Mouse (Mus musculus): Measurements from ENCODE around the gene Aox4. TPM values are rescaled to one million over a fixed set of nuclear protein-coding genes. Genes with fewer than 3 reads are reported as not detected.

Aox4 gene
- polyA plus RNA-seq, 1 experiment from 2014 or later, result not detected

DNA sequence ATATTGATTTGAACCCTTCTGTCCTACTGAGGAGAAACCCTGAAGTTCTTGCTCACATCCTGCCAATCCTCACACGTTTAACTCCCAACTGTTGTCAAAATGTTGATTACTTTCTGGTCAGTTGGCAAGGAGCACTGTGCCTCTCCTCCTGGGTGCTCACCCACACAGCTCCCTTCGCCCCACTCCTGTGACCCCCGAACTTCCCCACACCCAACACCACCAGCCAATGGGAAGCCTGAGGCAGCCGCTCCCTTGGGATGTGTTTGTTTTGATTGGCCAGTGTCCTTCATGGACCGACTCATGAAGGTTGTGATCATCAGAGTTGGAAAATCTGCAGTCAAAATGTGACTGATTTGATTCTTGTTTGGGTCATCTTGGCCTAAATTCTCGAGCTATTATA is 88.2 kb downstream of the Aox4 start:
- Histone ChIP-seq H3K9ac (ENCODE audit: low read depth, low read length) (no peak overlapping the region), H3K4me1 (replicated peaks; ENCODE audit: control insufficient read depth, insufficient read depth, low read length) (no peaks in the 10 kb centered on the region), H3K4me2 (replicated peaks; ENCODE audit: low read depth) (no peak overlapping the region), H3K9me3 (ENCODE audit: control insufficient read depth) (no peaks in the 10 kb centered on the region), H3K4me3 (ENCODE audit: low read depth, low read length) (no peak overlapping the region), H3K27ac (ENCODE audit: low read depth, low read length) (no peak overlapping the region), H3K36me3 (ENCODE audit: control insufficient read depth, insufficient read depth) (no peaks in the 10 kb centered on the region), H3K27me3 (replicated peaks; ENCODE audit: control insufficient read depth, insufficient read depth, low read length) (no peaks in the 10 kb centered on the region)
- 70% methylated on average over 6 of the region's 6 CpGs for WGBS
- TF ChIP-seq CTCF (IDR thresholded peaks at IDR 0.05; ENCODE audit: low read depth), result no peak
- ATAC-seq, result no peak

DNA sequence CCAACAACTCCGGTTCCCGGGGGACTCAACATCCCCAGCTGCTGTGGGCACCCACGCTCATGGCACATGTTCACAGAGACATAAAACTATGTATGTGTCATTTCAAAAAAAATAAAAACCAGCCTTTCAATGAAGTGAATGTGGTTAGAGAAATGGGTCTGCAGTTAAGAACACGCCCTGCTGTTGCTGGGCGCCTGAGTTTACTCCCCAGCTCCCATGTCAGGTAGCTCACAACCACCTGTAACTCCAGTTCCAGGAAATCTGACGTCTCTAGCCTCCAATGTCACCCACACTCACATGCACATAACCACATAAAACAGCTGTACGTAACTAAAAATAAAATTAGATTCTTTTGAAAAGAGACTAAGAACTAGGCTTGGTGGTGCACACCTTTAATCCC is 90.9 kb downstream of the Aox4 start:
- no peaks in the 10 kb centered on the region for H3K27me3 ChIP-seq (replicated peaks; ENCODE audit: control insufficient read depth, insufficient read depth, low read length)
- no peak overlapping the region for H3K4me3 ChIP-seq (ENCODE audit: low read depth, low read length)
- H3K27ac ChIP-seq (ENCODE audit: low read depth, low read length), result no peak overlapping the region
- no peak for ATAC-seq
- 85% methylated on average over 7 of the region's 7 CpGs for WGBS
- H3K4me2 ChIP-seq (replicated peaks; ENCODE audit: low read depth), result no peak overlapping the region
- H3K9ac ChIP-seq (ENCODE audit: low read depth, low read length), result no peak overlapping the region
- H3K36me3 ChIP-seq (ENCODE audit: control insufficient read depth, insufficient read depth), result no peaks in the 10 kb centered on the region
- TF ChIP-seq CTCF (IDR thresholded peaks at IDR 0.05; ENCODE audit: low read depth), result no peak
- peaks cover 10% of the 10 kb centered on the region; the same call in 1 of the 2 replicates for H3K4me1 ChIP-seq (replicated peaks; ENCODE audit: control insufficient read depth, insufficient read depth, low read length)
- H3K9me3 ChIP-seq (ENCODE audit: control insufficient read depth), result no peaks in the 10 kb centered on the region

DNA sequence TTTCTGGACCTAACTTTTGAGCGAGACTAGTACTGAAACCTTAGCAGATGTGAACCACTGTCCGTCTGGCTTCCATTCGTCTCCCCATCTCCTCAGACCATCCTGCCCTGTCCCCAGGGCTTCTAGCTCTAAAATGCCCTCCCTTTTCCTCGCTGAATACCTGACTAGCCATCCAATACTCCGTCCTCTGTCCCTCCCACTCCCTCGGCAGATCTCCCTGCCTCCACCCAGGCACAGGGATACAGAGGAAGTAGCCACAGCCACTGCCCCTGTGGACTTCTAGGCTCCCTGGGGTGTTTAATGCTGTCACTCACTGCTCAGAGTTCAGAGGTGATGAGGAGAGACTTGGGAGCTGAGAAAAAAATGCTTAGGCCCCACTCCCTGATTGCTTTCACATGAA is 91.8 kb downstream of the Aox4 start:
- H3K9me3 ChIP-seq (ENCODE audit: control insufficient read depth), result no peaks in the 10 kb centered on the region
- no peaks in the 10 kb centered on the region for H3K27me3 ChIP-seq (replicated peaks; ENCODE audit: control insufficient read depth, insufficient read depth, low read length)
- TF ChIP-seq CTCF (IDR thresholded peaks at IDR 0.05; ENCODE audit: low read depth), result no peak
- no peak overlapping the region for H3K27ac ChIP-seq (ENCODE audit: low read depth, low read length)
- no peak for ATAC-seq
- H3K4me3 ChIP-seq (ENCODE audit: low read depth, low read length), result no peak overlapping the region
- H3K4me2 ChIP-seq (replicated peaks; ENCODE audit: low read depth), result no peak overlapping the region
- no peaks in the 10 kb centered on the region for H3K36me3 ChIP-seq (ENCODE audit: control insufficient read depth, insufficient read depth)
- no peak overlapping the region for H3K9ac ChIP-seq (ENCODE audit: low read depth, low read length)
- peaks cover 10% of the 10 kb centered on the region; the same call in 1 of the 2 replicates for H3K4me1 ChIP-seq (replicated peaks; ENCODE audit: control insufficient read depth, insufficient read depth, low read length)
- 81% methylated on average over 6 of the region's 6 CpGs for WGBS

DNA sequence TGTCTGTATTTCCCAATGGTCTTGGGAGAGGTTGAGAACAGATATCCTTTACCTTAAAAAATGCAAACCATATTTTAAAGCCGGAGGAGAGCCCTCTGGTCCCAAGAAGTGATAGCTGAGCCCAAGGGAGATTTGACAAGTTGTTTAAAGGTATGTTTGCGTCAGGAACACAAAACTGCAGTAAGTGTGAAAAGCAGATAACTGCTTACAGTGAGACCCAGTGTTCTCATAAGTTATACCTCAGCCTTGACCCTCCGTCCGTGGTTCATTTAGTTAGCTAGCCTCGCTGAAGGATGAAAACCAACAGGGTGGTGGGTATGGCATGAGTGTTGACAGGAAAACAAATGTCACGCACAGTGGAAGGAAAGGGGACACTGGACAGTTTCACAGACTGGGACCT is 92.8 kb downstream of the Aox4 start:
- H3K4me2 ChIP-seq (replicated peaks; ENCODE audit: low read depth), result no peak overlapping the region
- H3K9me3 ChIP-seq (ENCODE audit: control insufficient read depth), result no peaks in the 10 kb centered on the region
- ATAC-seq, result no peak
- no peak for TF ChIP-seq CTCF (IDR thresholded peaks at IDR 0.05; ENCODE audit: low read depth)
- H3K27ac ChIP-seq (ENCODE audit: low read depth, low read length), result no peak overlapping the region
- no peak overlapping the region for H3K9ac ChIP-seq (ENCODE audit: low read depth, low read length)
- no peaks in the 10 kb centered on the region for H3K27me3 ChIP-seq (replicated peaks; ENCODE audit: control insufficient read depth, insufficient read depth, low read length)
- H3K4me1 ChIP-seq (replicated peaks; ENCODE audit: control insufficient read depth, insufficient read depth, low read length), result peaks cover 10% of the 10 kb centered on the region; the same call in 1 of the 2 replicates
- 90% methylated on average over 6 of the region's 6 CpGs for WGBS
- H3K36me3 ChIP-seq (ENCODE audit: control insufficient read depth, insufficient read depth), result no peaks in the 10 kb centered on the region
- H3K4me3 ChIP-seq (ENCODE audit: low read depth, low read length), result no peak overlapping the region

GRCm38 (mm10) chr1:58303726-58304125 is 93.5 kb downstream of the Aox4 start:
- H3K4me3 ChIP-seq (ENCODE audit: low read depth, low read length), result no peak overlapping the region
- peak overlapping the region; percentile 70 for H3K27ac ChIP-seq (ENCODE audit: low read depth, low read length)
- H3K9ac ChIP-seq (ENCODE audit: low read depth, low read length), result 0 out of 2 replicates have a peak overlapping the region, but pooled peaks have one; percentile 7
- no peak for TF ChIP-seq CTCF (IDR thresholded peaks at IDR 0.05; ENCODE audit: low read depth)
- no peaks in the 10 kb centered on the region for H3K36me3 ChIP-seq (ENCODE audit: control insufficient read depth, insufficient read depth)
- no peak for ATAC-seq
- 59% methylated on average over 4 of the region's 4 CpGs for WGBS
- H3K27me3 ChIP-seq (replicated peaks; ENCODE audit: control insufficient read depth, insufficient read depth, low read length), result no peaks in the 10 kb centered on the region
- peaks cover 10% of the 10 kb centered on the region; the same call in 1 of the 2 replicates for H3K4me1 ChIP-seq (replicated peaks; ENCODE audit: control insufficient read depth, insufficient read depth, low read length)
- H3K9me3 ChIP-seq (ENCODE audit: control insufficient read depth), result no peaks in the 10 kb centered on the region
- H3K4me2 ChIP-seq (replicated peaks; ENCODE audit: low read depth), result no peak overlapping the region; the same call in 1 of the 2 replicates

DNA sequence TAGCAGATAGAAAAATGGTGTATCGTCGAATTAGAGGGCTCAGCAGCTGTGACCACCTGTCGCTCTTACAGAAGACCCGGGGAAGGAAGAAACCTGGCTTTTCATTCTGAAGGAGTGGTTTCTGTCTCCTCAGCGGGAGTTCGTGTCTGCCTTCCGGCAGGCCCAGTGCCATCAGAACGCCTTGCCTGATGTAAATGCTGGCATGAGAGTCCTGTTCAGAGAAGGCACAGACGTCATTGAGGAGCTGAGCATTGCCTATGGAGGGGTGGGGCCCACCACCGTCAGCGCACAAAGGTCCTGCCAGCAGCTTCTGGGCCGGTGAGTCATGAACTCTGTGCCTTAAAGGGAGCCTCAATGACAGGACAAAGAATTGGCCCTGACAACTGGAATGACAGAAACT is 94.1 kb downstream of the Aox4 start:
- Histone ChIP-seq H3K4me2 (replicated peaks; ENCODE audit: low read depth) (no peak overlapping the region), H3K9me3 (ENCODE audit: control insufficient read depth) (no peaks in the 10 kb centered on the region), H3K4me1 (replicated peaks; ENCODE audit: control insufficient read depth, insufficient read depth, low read length) (peaks cover 10% of the 10 kb centered on the region; the same call in 1 of the 2 replicates), H3K36me3 (ENCODE audit: control insufficient read depth, insufficient read depth) (no peaks in the 10 kb centered on the region), H3K4me3 (ENCODE audit: low read depth, low read length) (no peak overlapping the region), H3K27me3 (replicated peaks; ENCODE audit: control insufficient read depth, insufficient read depth, low read length) (no peaks in the 10 kb centered on the region), H3K27ac (ENCODE audit: low read depth, low read length) (peak overlapping the region; percentile 70), H3K9ac (ENCODE audit: low read depth, low read length) (no peak overlapping the region)
- no peak for TF ChIP-seq CTCF (IDR thresholded peaks at IDR 0.05; ENCODE audit: low read depth)
- peak; percentile 83 for ATAC-seq
- WGBS, result 38% methylated on average over 12 of the region's 12 CpGs

DNA sequence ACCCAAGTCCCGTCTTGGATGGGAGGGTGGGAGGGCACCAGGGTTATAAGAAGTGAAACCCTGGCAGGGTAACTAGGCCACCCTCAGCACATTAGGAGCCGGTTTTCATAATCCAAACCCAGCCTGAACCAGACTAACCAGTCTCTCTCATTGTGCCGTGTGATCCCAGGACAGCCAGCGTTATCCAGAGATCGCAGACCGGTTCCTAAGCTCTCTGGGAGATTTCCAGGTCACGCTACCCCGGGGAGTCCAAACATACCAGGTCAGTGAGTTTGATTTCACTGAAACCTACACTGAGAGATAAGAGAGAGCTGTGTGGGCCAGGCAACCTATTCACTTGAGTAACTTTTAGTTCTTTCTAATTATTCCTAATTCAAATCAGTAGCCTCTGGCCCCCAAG is 97.0 kb downstream of the Aox4 start:
- Histone ChIP-seq H3K9ac (ENCODE audit: low read depth, low read length) (no peak overlapping the region), H3K4me2 (replicated peaks; ENCODE audit: low read depth) (no peak overlapping the region), H3K4me3 (ENCODE audit: low read depth, low read length) (no peak overlapping the region), H3K27me3 (replicated peaks; ENCODE audit: control insufficient read depth, insufficient read depth, low read length) (no peaks in the 10 kb centered on the region), H3K27ac (ENCODE audit: low read depth, low read length) (no peak overlapping the region), H3K4me1 (replicated peaks; ENCODE audit: control insufficient read depth, insufficient read depth, low read length) (peaks cover 10% of the 10 kb centered on the region; the same call in 1 of the 2 replicates), H3K9me3 (ENCODE audit: control insufficient read depth) (no peaks in the 10 kb centered on the region), H3K36me3 (ENCODE audit: control insufficient read depth, insufficient read depth) (no peaks in the 10 kb centered on the region)
- TF ChIP-seq CTCF (IDR thresholded peaks at IDR 0.05; ENCODE audit: low read depth), result no peak
- 49% methylated on average over 8 of the region's 8 CpGs for WGBS
- ATAC-seq, result no peak

All from intestine, postnatal 0 days (tissue).